Mouse (Mus musculus) lung, adult 2 months (tissue): ENCODE measurements around the gene Hsd17b3.

Source experiments
- CTCF ChIP-seq: fragments of 200-500 bp; IDR thresholded peaks from 2 replicates; pipeline ENCODE4 v1.5.1; 2011; ENCODE audit warnings: mild to moderate bottlenecking, low read length, control low read depth; ENCODE audit not compliant: insufficient read depth
- POLR2A ChIP-seq: fragments of 200-500 bp; IDR thresholded peaks from 2 replicates; pipeline ENCODE4 v1.6.1; 2011; ENCODE audit warnings: low read depth, mild to moderate bottlenecking, control low read depth, low read length, borderline replicate concordance; ENCODE audit errors: extremely low read depth

DNA sequence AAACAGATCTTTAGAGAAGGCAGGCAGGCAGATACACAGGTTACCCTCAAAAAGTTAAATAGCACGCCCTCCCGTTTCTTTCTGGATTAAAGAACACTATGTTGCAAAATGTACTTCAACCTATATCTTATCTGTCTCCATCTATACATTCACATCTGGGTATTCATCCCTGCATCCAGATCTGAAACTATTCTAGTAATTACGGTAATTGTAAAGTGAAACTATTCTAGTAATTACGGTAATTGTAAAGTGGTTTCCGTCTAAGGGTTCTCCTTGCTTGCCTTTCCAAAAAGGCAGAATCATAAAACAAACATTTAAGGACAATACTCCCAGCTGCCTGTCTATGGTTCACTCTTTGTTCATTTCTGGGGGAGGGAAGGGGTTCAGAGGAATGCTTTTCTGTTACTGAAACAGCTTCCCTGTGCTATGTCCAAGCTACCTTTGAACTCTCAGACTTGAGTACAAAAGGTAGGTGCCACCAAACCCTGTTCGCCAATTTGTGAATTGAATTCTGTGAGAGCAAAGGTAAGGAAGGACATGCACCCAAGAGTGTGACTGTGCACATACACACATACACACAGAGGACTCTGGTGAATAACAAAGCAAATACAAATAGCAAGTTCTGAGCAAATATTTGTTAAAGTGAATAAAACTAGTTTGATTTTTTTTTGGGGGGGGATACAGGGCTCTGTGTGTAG lies 34.6 kb upstream of the Hsd17b3 start:
- no peak for TF ChIP-seq CTCF
- TF ChIP-seq POLR2A, result no peak
